Mouse (Mus musculus): ENCODE results near the gene Parvb. TPM values are rescaled to one million over a fixed set of nuclear protein-coding genes. Genes with fewer than 3 reads are reported as not detected.

The Parvb gene
- total RNA-seq, 2 experiments from 2014 or later, result 45.8 to 49.5 TPM

DNA sequence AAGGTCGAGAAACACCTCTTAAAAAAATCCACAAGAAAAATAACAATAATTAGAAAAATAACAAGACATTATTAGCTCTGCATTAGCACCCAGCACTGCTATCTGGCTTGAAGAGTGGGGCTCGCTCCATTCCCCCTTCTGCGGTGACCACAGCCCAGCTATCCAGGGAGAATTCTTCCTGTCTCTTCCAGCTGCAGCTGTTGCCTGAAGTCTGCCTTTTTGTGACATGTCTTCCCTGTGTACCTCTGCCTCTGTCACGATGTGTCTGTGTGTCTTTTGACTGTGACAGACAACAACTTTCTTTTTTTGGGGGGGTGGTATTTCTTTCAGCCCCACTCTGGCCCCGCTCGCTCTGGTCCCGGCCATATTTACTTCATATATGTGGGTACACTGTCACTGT, 20.8 kb downstream of the Parvb start:
- intact Hi-C loops (cut with DNase I), result no loop called here
- DNase-seq, result no peak

DNA sequence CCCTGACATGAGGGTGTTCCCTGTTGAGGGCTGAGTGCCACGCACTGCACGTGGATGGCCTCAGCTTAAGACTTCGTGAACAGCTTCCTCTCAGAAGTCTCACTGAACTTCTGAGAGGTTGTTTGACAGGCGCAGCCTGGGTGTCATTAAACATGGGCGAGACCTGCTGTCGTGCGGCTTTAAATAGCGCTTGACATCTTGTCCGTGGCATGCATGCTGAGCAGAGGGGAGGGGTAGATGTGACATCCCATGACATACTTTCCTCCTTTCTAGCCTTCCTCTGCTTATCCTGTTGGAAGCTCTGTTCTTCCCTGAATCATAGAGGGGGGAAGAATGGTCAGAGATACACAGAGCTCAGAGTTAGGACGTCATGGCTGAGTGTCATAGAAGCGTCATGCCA, 21.9 kb downstream of the Parvb start:
- intact Hi-C loops (cut with DNase I), result no loop called here
- no peak for DNase-seq

DNA sequence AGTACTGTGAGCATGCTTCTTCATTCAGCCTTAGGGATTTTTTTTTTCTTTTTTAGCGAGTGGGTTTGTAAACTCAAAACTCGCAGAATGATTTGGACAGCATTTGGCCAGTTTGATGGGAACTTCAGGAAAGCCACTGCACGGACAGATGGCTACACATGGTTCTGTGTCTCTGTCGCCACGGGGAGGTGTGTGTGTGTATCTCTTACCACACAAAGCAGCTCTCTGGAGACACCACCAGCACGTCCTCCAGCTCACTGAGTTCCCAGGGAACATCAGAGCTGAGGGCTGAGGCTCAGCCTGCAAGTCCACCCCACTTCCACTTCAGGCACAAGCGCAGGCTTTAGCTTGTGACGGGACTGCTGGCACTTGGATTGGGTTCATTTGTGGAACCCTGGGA, 22.5 kb downstream of the Parvb start:
- DNase-seq, result no peak
- intact Hi-C loops (cut with DNase I), result no loop called here

DNA sequence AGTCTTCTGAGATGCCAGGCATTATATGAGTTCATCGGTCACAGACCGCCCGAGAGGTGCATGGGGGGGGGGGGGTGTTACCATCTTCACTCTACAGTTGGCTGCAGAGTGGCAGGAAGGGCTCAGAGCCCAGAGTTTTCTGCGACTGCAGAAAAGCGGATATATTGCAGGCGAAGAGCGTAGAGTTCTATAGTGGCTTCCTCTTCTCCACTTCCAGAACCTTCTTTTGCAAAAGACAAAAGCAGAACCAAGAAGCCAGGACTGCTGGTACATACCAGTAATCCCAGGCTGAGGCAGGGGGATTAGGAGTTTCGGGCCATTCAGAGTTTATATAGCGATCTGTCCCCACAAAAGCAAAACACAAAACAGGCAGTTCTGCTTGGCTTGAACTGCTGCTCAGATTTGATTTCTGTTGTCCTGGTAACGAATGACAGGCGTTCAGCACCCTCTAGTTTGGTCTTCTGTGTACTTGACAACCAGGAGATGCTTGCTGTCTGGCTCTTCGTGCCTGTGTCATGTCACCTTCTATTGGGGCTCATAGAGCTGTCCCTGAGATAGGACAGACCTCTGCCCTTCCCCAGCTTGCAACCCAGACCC, 24.5 kb downstream of the Parvb start:
- intact Hi-C loops (cut with DNase I), result loop anchor here (5.0 kb wide), 2 partner anchors 44 to 356 kb away; no protein-coding TSS in a partner anchor
- DNase-seq, result no peak

DNA sequence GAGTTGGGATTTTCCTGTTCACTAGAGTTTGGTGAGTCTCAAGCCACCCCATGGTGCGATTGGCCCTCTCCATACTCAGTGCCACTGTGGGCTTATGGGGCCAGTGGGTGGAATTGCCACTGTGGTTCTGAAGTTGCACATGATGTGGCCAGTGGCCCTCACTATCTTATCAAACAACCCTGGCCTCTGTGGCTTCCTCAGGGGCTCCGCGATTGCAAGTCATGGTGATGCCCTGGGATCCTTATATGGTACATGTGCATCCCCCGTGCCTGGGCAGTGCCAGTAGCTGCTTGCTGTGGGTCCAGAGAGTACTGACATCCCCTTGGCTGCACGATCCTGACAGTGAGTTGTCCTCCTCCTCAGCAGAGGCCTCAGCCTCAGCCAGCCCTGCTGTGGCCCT, 25.0 kb downstream of the Parvb start:
- intact Hi-C loops (cut with DNase I), result loop anchor here (5.0 kb wide), 2 partner anchors 45 to 355 kb away; no protein-coding TSS in a partner anchor
- DNase-seq, result no peak

DNA sequence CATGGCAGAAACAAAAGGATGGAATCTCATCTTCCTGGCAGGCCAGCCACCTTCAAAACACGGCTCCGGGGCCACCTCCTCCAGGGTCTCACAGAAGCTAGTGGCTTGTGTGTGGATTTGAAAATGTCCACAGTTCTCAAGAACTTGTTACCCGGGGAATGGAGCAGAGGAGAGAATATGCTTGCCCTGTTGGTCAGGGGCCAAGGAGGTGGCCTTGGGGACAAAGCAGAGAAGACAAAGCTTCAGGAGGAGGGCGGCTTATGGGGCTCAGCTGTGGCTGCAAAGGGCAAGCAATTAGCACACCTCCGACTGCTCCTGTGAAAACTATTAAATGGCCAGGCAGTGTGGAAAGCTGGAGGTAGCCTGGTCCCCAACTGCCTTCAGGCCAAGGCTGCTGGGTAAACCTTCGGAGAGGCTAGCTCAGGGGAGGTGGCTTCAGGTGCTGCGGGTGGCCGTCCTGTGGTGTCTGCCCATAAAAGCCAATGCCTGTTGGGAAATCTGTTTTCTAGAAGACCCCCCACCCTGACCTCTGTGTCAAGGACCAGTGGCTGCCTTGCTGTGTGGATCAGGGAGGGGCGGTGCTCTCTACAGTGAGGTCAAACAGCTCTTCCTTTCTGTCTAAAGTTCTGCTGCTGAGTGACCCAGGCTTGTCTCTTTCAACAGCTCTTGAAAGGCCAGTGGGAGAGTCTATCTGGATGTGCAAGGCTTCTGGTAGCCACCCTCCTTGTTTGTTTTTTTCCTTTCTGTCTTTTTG, 26.9 kb downstream of the Parvb start:
- intact Hi-C loops (cut with DNase I), result loop anchor here (5.0 kb wide), 2 partner anchors 46 to 354 kb away; no protein-coding TSS in a partner anchor
- no peak for DNase-seq

DNA sequence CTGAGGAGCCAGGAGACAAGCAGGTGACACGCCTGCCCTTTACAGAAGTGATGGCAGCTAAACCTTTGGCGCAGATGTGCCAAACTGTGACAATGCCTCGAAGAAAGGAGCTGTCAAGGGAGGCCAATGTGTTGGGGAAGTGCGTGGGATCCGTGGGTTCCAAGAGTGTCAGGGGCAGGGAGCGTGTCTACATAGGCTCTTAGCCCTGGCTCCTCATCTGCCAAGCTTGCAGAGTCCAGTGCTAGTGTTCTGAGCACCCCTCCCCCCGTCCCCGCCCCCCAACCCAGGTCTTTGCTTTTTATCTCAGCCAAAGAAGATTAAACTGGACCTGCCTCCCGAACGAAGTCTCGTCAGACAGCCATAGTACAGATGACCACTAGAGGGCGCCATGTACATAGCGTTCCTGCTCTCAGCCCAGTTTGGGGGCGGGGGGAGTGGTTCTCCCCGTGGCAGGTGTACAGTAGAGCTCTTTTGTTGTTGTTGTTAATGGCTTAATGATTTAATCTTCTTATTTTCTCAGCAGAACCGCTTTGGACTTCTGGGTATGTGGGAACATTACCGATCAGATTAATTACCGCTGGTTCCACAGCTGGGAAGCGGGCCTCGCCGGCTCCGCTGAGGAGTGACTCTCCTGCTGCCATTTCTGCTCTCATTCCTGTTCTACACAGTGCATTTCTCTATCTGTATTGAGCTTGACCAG, 28.4 kb downstream of the Parvb start:
- DNase-seq, result peak; percentile 38 to 50
- intact Hi-C loops (cut with DNase I), result no loop called here

DNA sequence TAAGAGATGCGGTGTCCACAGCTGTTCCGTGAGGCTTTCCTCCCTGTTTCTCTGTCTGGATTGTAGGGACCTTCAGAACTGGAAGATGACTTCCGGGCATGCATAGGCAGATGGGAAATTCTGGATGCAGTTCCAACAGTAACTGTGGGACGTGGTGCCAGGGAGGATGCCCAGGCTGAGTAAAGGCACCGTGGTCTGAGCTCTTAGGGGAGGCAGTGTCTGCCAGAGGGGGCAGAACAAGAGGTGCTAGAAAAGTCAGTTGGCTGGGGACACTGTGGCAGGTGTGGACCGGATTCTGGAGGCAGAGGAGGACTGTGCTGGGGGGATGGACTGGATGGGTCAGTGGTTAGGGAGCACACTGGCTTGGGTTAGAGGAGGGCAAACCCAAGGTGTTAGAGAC, 30.8 kb downstream of the Parvb start:
- intact Hi-C loops (cut with DNase I), result no loop called here

DNA sequence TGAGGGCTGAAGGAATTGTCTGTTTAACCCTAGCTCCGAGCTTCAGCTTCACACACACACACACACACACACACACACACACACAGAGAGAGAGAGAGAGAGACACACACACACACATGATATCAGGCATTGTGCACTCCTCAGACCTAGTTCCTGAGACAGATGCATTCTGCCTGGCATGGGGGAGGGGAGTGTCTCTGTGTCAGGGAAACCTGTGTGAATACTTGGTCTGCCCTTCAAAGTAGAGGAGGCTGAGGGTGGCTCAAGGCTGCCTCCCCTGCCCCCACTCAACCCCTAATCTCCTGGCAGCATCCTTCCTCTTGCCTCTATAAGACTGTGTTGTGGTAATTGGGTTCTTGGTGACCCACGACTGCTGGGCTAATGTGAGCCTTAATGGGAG, 31.7 kb downstream of the Parvb start:
- no peak for DNase-seq
- intact Hi-C loops (cut with DNase I), result no loop called here

More for the DNA sequence above, 30.8 kb downstream of the Parvb start:
- DNase-seq, result no peak

DNA sequence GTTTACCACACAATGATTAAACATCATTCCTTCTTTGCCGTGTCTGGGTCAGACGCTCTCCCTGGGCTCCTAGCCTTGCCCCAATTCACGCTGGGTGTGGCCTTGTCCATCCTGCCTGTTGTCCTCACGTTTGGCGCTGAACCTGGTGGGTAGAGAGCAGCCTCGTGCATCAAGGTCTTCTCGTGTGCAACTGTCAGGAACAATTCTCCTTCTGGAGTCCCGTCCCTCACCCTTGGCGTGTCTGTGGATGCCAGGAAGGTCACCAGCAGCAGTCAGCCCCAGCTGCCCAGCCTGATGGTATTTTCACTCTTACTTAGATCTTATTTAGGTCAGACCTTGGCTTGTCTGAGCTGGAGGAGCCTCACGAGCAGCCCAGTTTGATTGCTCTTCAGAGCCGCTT, 33.3 kb downstream of the Parvb start:
- intact Hi-C loops (cut with DNase I), result no loop called here
- DNase-seq, result no peak

DNA sequence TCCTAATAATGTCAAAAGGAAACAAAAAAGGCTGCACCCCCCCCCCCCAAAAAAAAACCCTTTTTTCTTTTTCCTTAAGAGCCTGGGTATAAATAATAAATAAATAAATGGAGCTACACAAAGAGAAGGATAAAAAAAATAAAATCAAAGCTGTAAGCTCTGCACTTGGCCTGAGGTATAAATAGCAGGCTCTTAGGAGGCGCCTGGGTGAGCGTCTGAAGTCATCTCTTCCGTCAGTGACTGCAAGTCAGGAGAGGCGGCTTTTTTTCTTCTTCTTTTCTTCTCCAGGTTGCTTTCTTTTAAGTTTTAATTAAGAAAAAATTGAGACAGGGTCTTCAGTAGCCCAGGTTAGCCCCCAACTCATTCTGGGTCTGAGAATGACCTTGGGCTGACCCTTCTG, 34.4 kb downstream of the Parvb start:
- intact Hi-C loops (cut with DNase I), result no loop called here
- DNase-seq, result no peak

DNA sequence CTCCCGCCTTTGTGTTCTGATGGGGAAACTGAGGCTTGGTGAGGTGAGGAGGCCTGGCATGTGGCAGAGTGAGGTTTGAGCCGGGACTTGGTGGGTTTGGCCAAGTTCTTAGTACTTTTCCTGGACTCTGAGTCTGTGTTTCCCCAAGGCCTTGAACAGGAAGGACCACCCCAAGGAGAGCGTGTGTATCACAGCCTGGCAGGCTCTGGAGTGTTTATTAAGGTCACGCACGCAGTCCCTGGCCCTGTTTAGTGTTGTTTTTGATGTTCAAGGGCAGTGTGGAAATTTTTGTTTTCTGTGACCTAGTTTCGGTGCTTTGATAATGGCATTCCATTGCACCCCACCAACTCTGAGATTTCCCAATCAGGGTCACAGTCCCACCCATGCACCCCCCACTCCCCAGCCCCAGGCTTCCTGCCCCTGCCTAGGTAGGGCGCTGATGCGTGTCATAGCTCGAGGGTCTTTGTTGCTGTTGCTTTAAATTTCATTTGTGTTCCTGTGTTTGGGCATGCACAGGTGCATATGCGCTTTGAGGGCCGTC, 35.9 kb downstream of the Parvb start:
- intact Hi-C loops (cut with DNase I), result no loop called here
- no peak for DNase-seq

DNA sequence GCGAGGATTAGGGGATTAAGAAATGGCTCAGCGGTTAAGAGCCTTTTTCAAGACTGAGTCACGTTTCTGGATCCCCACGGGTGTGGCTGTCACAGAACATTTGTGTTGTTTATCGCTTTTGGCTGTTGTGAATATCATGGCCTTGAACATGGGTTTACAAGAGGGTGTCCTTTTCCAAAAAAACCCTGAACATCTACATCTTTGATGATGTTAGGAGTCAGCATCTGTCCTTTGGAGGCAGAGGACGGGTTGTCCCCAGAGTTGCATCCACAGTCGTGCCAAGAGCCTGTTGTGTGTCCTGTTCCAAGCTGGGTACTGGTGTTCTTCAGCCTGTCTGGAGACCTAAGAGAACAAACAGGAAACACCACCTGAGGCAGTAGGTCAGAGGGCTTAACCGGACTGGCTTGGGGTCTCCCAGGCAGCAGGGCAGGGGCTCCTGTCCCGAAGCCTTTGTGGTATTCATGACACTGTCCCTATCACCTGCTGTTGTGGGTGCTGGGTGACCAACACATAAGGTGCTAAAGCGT, 37.3 kb downstream of the Parvb start:
- intact Hi-C loops (cut with DNase I), result no loop called here
- no peak for DNase-seq

DNA sequence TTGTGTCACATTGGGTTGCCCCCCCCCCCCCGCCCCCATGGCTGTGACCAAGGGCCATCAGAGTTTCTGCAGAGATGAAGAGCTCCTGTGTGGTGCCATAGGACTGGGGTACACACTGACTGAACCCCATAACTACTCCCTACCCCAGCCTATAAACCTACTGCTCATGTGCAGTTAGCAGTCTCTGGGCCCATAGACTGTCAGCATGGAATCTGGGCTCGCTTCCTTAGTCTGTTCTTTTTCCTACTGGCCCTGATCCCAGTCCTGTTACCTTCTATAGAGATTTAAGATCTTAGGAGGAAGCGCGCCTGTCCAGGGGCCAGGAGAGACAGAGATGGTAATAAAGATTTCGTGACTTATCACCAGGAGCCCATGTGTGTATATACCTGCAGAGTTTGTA, 38.2 kb downstream of the Parvb start:
- intact Hi-C loops (cut with DNase I), result no loop called here
- DNase-seq, result no peak

DNA sequence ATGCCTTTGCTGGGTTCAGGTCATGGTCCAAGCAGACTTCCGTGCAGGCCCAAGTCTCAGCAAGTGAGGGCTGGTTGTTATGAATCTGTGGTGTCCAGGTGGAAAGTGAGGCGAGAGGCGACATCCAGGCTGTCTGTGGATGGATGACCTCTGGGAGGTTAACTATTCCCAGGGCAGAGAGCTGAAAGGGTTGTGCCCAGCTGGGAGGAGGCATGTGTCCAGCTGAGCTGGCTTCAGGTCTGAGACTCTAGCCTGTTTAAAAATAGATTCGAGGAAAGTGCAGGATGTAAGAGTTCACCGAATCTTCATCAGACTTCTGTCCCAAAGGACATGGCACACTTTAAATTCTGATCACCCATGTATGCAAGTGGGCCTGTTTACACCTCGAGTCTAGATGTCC, 38.6 kb downstream of the Parvb start:
- DNase-seq, result no peak
- intact Hi-C loops (cut with DNase I), result no loop called here

DNA sequence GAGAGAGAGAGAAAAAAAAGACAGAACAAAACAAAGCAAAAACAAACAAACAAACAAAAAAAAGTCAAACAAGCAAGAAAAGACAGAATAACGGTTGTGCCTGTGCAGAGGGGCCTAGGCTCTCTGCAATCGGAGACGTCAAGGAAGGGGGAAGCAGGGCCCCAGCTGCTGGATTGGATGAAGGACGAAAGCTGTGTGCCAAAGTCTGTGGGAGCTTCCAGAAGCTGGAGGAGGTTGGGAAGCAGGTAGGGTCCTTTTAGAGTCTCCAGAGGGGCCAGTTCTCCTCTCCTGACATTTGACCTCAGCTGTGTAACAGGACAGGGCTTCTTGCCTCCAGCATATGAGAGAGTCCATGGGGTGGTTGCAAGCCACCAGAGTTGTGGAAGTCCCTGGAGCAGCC, 44.2 kb downstream of the Parvb start:
- intact Hi-C loops (cut with DNase I), result no loop called here
- no peak for DNase-seq

DNA sequence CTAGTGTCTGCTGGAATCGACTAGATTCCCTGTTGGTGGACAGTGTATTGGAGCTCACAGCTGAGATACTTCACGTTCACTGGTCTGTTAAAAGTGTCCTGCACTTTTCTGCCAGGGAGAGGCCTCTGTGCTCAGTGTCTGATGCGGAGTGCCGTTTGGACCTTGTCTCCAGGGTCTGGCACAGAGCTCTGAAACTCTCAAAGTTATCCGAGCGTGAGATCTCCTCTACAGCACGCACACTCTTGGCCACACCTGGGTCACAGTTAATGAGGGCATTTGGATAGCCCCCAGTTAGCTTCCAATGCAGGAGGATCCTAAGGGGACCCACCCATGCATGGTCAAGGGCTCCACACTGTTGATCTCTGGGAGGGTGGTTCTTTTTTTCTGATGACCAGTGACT, 46.2 kb downstream of the Parvb start:
- no peak for DNase-seq
- intact Hi-C loops (cut with DNase I), result no loop called here

DNA sequence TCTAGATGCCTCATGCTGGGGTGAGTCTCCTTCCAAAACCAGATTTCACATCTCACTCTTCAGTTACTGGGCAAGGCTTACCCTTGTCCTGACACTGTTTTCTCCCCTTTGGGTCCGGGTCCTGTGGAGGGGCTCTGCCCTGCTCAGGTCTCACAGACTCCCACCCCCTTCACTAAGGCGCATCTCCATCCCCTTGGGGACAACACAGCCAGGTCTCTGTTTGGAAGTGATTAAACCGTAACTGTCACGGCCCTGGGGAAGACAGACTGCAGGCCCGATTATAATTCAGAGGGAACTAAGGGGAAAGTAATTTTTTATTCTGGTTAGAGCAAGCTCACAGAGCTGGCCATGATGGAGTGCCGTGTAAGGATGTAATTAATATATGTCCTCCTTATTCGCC, 46.8 kb downstream of the Parvb start:
- intact Hi-C loops (cut with DNase I), result no loop called here
- no peak for DNase-seq

DNA sequence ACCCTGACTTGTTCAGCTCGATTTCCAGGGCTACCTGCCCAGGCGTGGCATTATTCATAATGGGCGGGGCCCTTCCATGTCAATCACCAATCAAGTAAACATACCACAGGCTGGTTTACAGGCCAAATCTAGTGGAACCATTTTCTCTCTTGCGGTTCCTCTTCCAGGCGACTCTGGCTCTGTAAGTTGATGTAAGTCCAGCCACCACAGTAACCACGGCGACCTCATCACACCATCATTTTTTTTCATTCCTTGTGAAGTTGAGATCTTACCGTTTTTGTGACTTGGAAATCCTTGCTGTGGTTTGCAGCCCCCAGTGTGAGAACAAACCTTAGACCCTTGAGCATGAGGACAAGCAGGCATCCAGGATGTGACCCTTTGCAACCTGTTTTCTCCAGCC, 48.5 kb downstream of the Parvb start:
- no peak for DNase-seq
- intact Hi-C loops (cut with DNase I), result loop anchor here (5.0 kb wide), 1 partner anchor 332 kb away; no protein-coding TSS in a partner anchor

DNA sequence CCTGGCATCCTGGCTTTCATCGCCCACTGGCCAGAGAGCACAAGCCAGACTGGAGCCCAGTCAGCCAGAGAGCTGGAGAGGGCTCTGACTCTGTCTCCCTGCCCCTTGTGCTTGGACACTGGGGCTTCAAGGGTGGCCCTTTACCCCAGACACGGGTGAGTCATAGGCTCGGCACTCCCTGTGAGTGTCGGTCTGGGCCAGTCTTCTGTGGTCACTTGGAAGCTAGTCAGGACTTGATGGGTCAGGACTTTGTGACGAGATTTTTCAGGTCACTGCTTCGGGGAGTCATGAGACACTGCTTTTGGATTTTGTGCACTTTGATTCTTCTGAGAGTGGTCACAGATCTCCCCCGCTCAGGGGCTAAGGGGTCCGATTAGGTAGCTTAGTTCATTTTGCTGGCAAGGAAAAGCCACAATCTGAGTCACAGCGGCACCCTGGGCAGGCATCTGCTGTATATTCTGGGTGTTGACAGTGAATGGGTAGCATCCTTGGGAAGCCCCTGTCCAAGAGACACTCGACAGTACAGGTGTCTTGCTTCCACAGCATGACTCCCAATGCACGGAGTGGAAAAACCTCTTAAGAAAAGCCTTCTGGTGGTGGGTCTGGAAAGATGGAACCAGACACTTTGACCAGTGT, 49.0 kb downstream of the Parvb start:
- DNase-seq, result no peak
- intact Hi-C loops (cut with DNase I), result loop anchor here (5.0 kb wide), 1 partner anchor 331 kb away; no protein-coding TSS in a partner anchor

Data from gastrocnemius, postnatal 36 days (tissue).